Mouse (Mus musculus) natural killer cell, adult 2 months (primary cell): Measurements from ENCODE around the gene Orc1.

ENCODE experiments used
- DNase-seq, 2 experiments: peaks; one replicate each; pipeline ENCODE4 v3.0.0; 2022; ENCODE audit warnings: low spot score in 2 of 2

Orc1 gene

DNA sequence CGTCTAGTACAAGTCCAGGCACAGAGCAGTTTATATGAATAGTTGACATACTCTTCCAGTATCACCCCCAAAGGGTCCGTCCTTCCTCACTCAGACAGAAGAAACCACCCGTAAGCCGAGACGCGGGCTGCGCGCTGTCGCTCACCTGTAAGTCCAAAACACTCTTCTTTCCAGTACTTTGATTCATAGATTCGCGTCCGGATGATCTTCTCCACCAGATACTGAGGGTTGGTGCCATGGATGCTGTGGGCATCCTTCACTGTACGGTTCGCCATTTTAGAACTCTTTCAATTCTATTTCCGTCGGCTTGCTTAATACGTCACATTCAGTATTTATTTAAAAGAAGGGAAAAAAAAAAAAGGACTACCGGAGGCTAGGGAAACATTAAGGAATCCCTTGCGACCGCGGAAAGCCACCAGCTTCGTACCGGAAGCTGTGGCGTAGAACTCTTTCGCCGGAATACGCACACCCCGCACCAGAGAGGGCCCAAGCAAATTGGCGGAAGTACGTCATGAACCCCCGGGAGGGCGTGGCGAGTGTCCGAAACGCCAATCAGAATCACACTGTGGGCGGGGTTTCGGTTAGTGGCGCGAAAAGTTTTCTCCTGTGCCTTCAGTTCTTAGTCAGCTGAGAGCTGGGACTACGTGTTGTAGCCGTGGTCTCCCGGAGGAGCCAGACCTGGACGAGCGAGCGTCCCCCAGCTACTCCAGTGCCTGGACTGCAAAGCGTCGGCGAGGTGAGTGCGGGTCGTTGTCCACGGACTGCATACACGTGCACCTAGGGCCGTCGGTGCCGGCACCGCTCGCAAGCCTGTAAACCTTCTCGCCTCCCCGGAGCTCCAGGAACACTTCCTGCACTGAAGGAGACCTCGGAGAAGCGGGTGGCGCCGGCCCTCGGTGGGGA lies at the start of gene Orc1, which contains the start of gene Prpf38a:
Orc1 (plus strand) TSS at position 584 of the 903 bp plus-strand sequence.
Prpf38a (minus strand) TSS at position 497 of the 903 bp plus-strand sequence.
- DNase-seq, result peak; percentile 97

DNA sequence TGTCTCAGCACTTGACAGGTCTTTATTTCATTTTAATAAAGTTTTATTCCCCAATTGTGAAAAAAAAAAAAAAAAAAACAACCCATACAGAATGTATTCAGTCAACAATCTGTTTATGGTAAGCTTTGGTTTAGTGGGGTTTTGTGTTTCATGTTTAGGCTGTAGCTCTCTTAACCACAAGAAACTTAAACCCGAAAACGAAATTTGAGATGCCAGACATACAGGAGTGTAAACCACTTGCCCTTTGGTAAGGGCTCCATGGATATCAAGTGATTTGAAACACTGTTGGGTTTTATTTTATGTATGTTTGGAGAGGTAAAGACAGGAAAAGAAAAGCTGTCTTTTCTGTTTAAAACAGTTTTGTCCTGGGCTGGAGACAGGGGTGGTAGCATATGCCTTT lies 39.5 kb upstream of the Orc1 start:
- DNase-seq, result no peak

DNA sequence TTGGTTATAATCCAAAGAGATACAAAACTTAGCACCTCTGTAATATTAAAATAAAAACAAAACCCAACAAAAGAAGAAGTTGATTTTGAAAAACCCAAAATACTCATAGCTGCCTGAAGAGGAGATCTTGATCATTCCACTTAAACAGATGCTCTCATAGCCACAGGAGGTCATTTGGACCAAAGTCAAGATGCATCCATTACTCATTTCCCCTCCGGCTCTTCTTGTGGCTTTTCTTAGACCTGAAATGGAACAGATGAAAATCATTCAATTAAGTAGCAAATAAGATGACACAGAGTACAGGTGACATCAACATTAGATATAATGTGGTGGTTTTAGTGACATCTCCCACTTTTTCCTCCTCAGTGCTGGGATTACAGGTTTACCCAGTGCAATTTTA lies 14.2 kb upstream of the Orc1 start:
- no peak for DNase-seq

DNA sequence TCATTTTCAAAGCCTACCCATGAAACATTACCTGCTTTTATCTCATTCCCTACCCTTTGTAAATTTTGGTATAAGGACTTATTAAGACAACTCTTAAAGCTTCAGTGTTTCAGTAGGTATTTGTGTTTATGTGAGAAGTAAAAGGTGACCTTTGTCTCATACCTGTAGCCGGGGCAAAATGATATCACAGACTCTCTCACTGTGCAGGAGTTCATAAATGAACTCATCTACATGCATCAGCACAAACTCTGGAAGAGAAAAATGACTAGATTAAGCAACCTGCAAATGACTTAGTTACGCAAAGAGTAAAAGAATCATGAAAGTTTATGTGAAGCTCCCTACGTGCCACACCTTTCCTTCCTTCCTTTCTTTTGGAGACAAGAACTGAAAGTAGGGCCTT lies 6.6 kb upstream of the Orc1 start:
- no peak for DNase-seq

DNA sequence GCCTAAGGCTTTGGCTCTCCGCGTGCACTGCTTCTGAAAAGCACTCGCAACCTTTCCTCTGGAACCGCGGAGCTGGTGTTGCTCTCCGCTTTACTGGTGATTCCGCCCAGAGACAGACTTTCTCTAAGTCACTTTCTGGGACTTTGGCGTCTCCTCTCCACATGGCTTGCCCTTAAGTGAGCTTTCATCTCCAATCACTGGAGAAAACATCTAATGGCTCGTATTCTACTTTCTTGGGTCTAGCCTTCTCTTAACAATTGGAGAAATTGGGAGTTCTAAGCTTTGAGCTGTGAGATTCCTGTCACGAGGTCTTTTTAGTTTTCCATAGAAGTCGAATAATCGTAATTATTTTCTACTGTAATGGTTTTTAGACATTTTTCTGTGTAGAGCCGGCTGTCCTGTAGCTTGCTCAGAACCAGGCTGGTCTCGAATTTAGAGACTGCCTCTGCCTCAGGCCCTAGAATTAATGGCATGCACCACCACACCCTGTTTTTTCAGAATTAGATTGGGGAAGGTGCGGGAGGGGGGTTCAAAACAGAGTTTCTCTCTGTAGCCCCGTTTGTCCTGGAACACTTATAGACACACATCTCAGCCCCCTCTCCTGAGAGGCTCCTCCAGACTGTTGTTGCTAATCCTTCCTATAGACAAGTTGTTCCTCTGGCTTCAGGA lies 654 bp downstream of the Orc1 start:
- no peak for DNase-seq

DNA sequence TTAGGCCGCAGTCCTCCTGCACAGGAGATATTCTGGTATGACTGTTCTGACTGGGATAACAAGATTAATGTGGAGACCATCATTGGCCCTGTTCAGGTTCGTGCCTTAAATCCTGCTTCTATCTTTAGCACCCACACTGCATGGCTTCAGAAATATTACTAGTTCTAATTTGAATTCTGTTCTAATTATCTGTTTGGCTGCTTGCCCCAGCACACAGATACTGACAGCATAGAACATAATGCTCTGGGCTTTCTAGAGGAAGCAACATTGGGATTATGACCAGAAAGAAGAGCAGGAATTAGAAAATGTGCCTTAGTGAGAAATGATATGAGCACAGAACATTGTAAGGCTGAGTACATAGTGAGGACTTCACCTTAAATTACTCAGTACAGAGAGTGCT lies 14.2 kb downstream of the Orc1 start:
- DNase-seq, result no peak

DNA sequence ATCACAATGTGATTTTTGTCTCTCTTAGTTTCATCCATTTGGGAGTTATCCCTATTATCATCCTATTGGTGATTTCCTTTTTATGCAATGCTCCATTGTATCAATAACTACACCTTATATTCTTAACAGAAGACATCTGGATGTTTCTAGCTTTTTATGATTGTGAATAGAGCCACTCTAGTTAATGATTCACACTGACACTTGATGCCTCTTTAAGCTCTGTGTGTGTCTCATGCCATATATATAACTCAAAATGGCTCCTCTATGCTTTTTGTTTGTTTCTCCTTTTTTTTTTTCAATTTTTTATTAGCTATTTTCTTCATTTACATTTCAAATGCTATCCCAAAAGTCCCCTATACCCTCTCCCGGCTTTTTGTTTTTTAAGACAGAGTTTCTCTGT lies 16.6 kb downstream of the Orc1 start:
- no peak for DNase-seq

DNA sequence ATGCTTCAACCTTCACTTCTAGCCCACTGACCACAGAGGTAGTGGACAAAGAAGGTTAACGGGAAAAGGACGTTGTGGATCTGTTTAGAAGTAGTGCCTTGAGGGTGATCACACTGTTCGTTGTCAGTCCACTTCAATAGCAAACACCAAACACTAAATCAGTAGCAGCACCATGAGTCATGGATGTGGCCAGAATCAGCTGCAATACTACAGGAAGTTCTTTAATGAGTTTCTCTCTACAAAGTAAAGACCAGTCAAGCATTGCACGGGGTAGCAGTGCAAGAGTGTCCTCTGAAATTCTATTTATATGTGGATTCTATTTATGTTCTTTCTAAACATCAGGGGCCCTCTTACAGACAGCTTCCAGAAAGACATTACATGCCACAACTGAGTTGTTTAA lies 19.1 kb downstream of the Orc1 start:
- no peak for DNase-seq

DNA sequence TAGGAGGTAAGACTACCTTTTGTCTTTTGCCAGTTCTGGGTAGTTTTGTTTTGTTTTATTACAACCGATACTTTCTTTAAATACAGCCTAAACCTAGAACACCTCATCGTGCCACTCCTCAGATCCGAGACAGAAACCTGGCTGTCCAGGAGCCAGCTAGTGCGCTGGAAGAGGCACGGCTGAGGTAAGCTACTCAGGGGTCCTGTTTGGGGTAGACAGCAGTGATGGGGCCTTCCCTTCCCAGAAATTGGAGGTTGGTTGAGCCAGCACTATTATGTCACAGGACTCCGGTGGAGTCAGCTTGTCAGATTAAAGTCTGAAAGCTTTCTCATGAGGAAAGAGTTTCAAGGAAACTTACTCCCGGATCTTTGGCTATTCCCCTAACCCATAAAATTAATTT lies 22.6 kb downstream of the Orc1 start:
- no peak for DNase-seq

DNA sequence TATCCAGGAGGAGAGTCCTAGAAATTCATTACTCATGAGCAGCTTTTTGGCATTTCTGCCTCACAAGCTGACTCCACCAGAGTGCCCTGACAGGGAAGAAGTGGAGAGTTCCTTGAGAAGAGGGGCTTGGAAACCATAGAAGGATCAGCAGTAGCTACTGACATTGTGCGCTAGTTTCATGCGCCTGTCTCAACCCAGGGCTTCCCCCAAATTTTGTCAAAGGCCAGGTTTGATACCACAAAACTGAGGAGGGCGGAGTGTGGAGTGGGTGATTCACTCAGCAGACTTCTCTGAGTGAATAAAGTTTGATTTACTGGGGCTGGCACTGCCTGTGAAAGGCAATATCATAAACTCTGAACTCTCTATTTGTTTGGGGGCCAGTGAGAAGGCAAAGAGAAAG lies 29.4 kb downstream of the Orc1 start:
- no peak for DNase-seq

DNA sequence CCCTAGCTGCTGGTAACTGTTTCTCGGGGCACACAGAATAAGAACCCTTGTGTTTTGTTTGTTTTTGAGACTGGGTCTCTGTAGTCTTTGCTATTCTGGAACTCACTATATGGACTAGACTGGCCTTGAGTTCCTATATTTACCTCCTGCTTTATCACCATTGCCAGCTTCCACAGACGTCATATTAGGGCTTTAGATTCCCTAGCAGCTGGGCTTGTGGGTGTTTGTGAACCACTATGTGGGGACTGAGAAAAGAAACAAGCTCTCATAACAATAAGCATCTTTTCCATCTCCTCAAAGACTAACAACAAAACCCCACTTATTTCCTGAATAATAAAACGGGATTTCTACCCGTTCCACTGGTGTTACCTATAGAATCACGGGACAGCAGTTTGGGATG lies 31.7 kb downstream of the Orc1 start:
- no peak for DNase-seq

DNA sequence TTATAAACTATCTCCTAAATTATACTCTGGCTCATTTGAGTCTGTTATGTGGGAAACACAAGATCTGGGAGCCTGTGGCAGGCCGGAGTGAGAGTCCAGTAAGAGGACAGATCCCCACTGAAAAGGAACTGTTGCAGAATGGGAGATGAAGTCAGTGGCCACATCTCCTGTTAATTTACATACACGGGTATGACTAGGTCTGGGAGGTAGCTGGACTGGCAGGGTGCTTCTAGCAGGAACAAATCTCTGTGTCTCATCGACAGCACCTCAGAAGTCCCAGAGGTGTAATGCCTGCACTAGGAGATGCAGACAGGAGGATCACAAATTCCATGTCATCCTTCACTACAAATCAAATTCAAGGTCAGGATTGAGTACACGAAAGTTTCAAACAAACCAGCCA lies 39.4 kb downstream of the Orc1 start:
- DNase-seq, result no peak

DNA sequence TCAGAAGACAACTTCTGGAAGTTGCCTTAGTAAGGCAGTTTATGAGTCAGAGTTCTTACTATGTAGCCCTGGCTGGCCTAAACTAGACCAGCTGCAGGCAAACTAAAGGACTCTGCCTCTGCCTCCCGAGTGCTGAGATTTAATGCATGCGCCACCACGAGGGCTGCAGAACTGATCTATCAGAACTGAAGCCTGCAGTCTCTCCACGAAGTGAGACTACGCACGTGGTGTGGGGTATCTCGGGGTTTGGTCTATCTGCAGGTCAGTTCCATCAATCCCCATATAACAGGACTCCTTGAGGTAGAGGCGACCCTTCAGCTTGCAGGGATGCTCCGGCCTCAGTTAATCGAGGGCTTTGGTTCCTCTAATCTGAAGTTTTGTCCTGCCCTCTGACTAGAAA lies 39.9 kb downstream of the Orc1 start:
- DNase-seq, result peak in 1 of 2 experiments; percentile 11

DNA sequence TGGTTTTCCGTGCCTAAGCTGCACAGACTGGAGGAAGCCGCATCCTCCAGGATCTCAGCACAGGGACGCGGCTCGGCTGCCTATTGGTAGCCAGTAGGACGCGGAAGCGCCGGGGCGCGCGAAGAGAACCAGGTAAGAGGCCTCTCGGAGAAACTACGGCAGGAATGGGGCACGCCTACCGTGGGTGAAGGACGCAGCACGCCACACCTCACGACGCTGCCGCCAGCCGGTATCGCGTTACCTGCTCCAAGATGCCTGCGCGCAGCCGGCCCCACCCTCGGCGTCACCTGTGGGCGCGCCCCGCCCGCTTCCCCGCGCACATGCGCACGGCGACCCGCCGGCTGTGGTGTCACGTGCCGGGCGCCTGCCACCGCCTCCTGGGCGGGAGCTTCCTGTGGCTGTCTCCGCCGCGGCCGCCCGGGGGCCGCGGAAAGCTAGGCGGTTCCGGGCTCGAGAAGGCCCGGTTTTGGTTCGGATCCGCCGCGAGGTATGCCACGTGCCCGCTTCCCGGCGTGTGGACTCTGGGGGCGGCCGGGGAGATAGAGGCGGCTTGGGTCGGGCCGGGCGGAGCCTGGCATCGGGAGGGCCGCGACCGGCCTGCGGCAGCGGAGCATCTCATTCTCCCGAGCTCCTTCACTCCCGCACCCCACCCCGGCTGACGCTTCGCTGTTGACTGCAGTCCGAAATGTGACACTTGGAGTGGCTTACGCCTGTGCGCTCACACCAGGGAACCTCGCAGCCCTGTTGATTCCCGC lies 40.5 kb downstream of the Orc1 start, which contains the start of gene Cc2d1b:
Cc2d1b (plus strand) TSS at position 354 of the 755 bp plus-strand sequence.
- DNase-seq, result peak; percentile 85 to 91

DNA sequence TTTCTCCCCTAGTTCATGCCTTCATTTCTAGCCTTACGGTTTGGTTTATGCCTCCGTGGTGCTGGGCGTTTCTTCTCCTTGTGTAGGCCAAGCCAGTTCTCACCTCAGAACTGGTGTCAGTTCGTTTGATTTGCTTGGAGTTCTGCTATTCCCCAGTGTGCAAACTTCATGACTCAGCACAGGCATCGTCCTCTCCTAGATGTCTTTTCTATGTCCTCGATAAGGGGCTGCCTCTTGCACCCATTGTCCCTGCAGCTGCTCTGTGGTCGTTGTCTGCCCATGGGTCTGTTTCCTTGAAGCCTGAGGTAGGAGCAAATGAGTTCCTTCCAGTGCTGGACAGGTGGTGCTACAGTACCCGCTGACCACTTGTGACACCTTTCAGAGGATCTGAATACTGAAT lies 41.3 kb downstream of the Orc1 start:
- peak in 1 of 2 experiments; percentile 5 for DNase-seq

DNA sequence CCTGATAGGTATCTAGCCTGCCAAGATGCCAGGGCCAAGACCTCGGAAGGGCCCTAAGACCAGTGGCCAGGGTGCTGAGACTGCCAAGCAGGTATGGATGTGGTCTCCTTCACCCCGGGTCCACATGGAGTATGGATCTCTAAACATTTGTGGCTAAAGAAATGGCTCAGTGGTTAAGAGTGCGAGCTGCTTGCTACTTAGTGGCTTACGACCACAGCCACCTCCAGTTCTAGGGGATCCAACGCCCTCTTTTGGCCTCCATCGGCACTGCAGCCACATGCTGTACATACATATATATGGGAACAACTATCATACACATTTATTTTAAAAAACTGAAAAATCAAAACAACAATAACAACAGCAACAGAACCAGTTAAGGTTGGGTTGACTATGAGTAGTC lies 42.3 kb downstream of the Orc1 start:
- peak; percentile 14 to 29 for DNase-seq

DNA sequence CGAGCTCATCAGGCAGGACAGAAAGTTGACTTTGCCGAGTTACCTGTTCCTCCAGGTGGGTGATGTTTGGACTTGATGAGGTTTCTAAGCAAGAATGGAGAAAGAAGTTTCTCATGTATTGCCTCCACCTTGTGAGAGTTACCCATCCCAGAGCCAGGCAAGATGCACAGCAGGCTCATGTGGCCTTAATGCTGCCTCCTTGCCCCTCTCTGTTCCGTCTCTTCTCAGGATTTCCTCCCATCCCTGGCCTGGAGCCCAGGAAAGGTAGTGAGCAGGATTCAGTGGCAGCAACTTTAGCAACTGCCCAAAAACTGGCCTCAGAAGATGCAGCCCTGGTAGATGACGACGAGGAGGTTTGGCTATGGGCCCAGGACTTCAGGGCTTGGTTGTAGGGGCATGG lies 47.8 kb downstream of the Orc1 start:
- no peak for DNase-seq

DNA sequence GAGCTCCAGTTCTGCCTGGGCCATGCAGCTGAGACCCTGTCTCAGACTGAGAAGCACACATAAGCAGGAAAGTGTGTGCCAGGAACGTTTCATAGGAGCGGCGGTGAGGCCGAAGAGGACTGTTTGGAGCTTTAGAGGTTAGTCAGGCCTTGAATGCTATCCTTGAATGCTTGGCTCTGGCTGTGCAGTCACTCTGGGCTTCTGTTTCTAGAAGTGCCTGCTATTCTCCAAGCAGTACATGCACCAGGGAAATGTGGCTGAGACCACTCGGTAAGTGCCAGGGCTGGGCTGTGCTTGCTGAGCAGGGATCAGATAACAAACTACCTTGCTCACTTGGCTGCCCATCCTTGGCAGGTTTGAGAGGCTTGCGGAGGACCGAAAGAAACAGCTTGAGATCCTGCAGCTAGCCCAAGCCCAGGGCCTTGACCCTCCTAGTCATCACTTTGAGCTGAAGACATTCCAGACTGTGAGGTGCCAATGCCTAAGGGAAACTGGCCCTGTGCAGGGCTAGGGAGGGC lies 50.2 kb downstream of the Orc1 start:
- no peak for DNase-seq

DNA sequence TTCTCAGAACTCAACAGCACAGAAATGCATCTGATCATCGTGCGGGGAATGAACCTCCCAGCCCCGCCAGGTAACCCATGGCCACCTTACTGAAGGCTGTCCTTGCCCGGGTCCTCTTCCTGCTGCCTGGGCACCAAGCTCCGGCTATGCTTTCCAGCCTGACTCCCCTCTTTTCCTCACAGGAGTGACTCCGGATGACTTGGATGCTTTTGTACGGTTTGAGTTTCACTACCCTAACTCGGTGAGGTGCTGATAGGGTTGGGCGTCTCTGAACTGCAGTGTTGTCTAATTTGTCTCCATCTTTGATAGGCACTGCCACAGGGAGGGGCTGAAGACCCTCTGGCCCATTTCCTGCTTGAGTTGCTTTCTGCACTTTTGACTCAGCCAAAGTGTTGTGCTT lies 50.9 kb downstream of the Orc1 start:
- DNase-seq, result no peak

DNA sequence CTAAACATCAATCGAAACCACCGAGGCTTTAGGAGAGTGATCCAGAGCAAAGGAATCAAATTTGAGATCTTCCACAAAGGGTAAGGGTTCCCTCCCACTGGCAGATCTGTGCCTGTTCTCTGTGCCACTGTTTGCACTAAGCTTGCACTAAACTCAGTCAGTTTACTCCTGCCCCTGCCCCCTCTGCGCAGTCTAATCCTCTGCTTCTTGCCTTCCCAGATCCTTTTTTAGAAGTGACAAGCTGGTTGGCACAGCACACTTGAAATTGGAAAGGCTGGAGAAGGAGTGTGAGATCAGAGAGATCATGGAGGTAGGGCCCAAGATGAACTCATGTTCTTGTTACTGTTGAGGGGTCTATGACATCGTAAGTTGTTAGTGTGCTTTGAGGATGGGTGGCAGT lies 52.4 kb downstream of the Orc1 start:
- no peak for DNase-seq

DNA sequence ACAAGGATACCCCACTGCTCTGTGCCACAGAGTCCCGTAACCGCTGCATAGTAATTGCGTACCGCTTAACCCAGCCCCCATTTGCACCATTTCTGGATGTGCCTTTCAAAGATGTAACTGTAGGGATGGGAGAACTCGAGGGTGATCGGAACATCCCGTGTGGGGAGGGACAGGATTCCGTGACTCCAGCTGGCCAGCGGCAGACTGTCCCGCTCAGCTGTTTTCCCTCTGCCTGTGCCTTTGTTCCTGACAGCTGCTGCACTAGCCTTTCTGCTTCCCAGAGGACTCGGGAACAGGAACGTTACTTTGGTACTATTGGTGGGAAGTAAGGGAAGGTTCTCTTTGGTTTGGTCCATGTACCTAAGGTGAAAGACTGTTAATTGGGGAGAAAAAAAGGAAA lies 54.5 kb downstream of the Orc1 start:
- DNase-seq, result no peak

DNA sequence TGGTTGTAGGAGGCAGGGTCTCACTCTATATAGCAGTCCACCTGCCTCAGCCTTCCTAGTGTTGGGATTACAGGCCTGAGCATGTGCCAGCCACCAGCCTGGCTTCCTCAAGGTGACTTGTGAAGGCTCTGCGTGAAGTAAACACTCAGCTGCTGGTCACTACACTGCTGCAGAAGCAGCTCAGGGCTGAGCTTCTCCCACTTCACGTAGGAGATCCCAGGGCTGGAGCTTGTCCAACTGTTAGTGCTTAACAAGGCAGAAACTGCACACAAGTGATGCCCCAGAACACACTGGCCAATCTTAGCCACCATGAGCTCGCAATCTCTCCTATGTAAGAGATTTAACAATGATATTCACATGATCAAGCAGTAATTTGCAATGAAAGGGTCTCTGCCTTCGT lies 55.5 kb downstream of the Orc1 start:
- no peak for DNase-seq
